Mouse (Mus musculus) ES-Bruce4 (cell line): ENCODE data around the gene Gprasp1.

Experiments used
- CTCF ChIP-seq: IDR thresholded peaks from one replicate; pipeline ENCODE4 v1.8.1; 2011; ENCODE audit warnings: low read depth, low read length
- POLR2A ChIP-seq: IDR thresholded peaks from one replicate; pipeline ENCODE4 v1.8.1; 2011; ENCODE audit warnings: low read length; ENCODE audit not compliant: insufficient read depth

GRCm38 (mm10) chrX:135805780-135806179, 63.2 kb downstream of the Gprasp1 start:
- TF ChIP-seq POLR2A (no peak), CTCF (no peak)
